In the genomic region with DNA sequence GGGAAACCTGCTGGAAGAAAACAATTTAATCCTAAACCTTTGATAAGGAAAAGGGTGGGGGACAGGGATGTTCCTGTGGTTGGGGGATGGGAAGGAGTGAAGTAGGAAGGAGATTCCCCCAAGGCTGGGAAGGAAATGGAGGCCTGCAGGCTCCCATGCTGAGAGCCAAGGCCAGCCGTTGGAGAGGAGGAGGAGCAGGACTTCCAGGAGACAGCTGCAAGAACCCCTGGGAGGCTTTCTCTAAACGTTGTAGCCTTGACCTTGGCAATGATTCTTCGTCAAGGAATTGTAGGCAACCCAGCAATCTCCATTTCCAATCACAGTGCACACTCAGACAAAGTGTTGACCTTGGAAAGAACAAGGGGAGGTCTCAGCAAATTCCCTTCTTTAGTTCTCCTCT, we compare ENCODE assay signal across 16 mouse cellular contexts.
DNase-seq lines count a peak whose midpoint lies in the region; ATAC-seq lines count a peak whose summit lies in the region.
"Had no signal": no experiment of that assay in that cellular context is flagged by ENCODE, and none has a peak within 500 bp of the region (broad histone marks: within the 10 kb centered on the region; RNA-seq: fewer than 3 reads in every experiment).

No protein-coding gene starts in this region.

- H3K9me3 ChIP-seq in forebrain, embryonic 15.5 days, result no peaks in the 10 kb centered on the region
- H3K9me3 ChIP-seq: forebrain, embryonic 13.5 days; midbrain, embryonic 10.5 days; neural tube, embryonic 13.5 days; stomach, embryonic 15.5 days had no signal

- H3K27me3 ChIP-seq in forebrain, embryonic 15.5 days, result no peaks in the 10 kb centered on the region
- H3K27me3 ChIP-seq: CH12.LX; forebrain, embryonic 13.5 days; liver, embryonic 13.5 days; neural tube, embryonic 13.5 days; stomach, embryonic 15.5 days had no signal

- peak; percentile 37 for DNase-seq in adrenal gland, postnatal 14 days
- DNase-seq in adrenal gland, postnatal 25 days, result no peak
- peak; percentile 9 to 60 for DNase-seq in kidney, postnatal 25 days
- DNase-seq in kidney, postnatal 4 days, result no peak
- peak; percentile 61 for DNase-seq in heart, postnatal 25 days (ENCODE audit: low spot score)
- no peak for DNase-seq in MN1 (ENCODE audit: low spot score)
- DNase-seq: cerebellum, adult 8-10 months; liver, embryonic 13.5 days; thymus, postnatal 36 days had no signal

- ATAC-seq in forebrain, embryonic 15.5 days (replicated peaks), result no peak
- ATAC-seq: forebrain, embryonic 13.5 days had no signal

- H3K4me3 ChIP-seq in brown adipose tissue, adult 24 weeks (ENCODE audit: insufficient read depth, low read depth, low read length), result no peak overlapping the region
- H3K4me3 ChIP-seq in forebrain, embryonic 15.5 days, result no peak overlapping the region
- H3K4me3 ChIP-seq: forebrain, embryonic 13.5 days; liver, embryonic 13.5 days; midbrain, embryonic 10.5 days; neural tube, embryonic 13.5 days; stomach, embryonic 15.5 days had no signal

- peak overlapping the region; percentile 100 for H3K27ac ChIP-seq in brown adipose tissue, adult 24 weeks (replicated peaks; ENCODE audit: low read depth, low read length)
- H3K27ac ChIP-seq in forebrain, embryonic 15.5 days (replicated peaks), result no peak overlapping the region
- H3K27ac ChIP-seq: forebrain, embryonic 13.5 days; liver, embryonic 13.5 days; midbrain, embryonic 10.5 days; neural tube, embryonic 13.5 days; stomach, embryonic 15.5 days had no signal

- no peak overlapping the region for H3K9ac ChIP-seq in forebrain, embryonic 15.5 days (replicated peaks)
- H3K9ac ChIP-seq: forebrain, embryonic 13.5 days; liver, embryonic 13.5 days; neural tube, embryonic 13.5 days; stomach, embryonic 15.5 days had no signal

- intact Hi-C loops in heart, postnatal 25 days (cut with DNase I), result loop anchor here (5.0 kb wide), 1 partner anchor 363 kb away; no protein-coding TSS in a partner anchor

- no peak overlapping the region for H3K4me2 ChIP-seq in forebrain, embryonic 15.5 days (replicated peaks)
- H3K4me2 ChIP-seq: forebrain, embryonic 13.5 days; liver, embryonic 13.5 days; neural tube, embryonic 13.5 days; stomach, embryonic 15.5 days had no signal

- 60% methylated on average over 3 of the region's 3 CpGs for WGBS in forebrain, embryonic 15.5 days

- no peaks in the 10 kb centered on the region for H3K36me3 ChIP-seq in forebrain, embryonic 15.5 days
- H3K36me3 ChIP-seq: liver, embryonic 13.5 days; midbrain, embryonic 10.5 days; neural tube, embryonic 13.5 days; stomach, embryonic 15.5 days had no signal

- peaks cover 26% of the 10 kb centered on the region for H3K4me1 ChIP-seq in brown adipose tissue, adult 24 weeks (ENCODE audit: control insufficient read depth, insufficient read depth, insufficient read length, low read length)
- no peaks in the 10 kb centered on the region for H3K4me1 ChIP-seq in forebrain, embryonic 15.5 days
- H3K4me1 ChIP-seq: forebrain, embryonic 13.5 days; liver, embryonic 13.5 days; midbrain, embryonic 10.5 days; neural tube, embryonic 13.5 days; stomach, embryonic 15.5 days had no signal

Comparison
In these comparisons a context has a peak if more than half of its experiments do, and no peak if none do; other contexts are left out.
1. DNase-seq: peak in adrenal gland, postnatal 14 days (single experiment), kidney, postnatal 25 days (2 of 2) and heart, postnatal 25 days (single experiment); none in adrenal gland, postnatal 25 days (single experiment), kidney, postnatal 4 days (0 of 2) and MN1 (single experiment).